Mouse (Mus musculus): Measurements from ENCODE around the gene Armc12. TPM values are rescaled to one million over a fixed set of nuclear protein-coding genes. Genes with fewer than 3 reads are reported as not detected.

Armc12 gene
- total and polyA plus RNA-seq, 3 experiments, result not detected

DNA sequence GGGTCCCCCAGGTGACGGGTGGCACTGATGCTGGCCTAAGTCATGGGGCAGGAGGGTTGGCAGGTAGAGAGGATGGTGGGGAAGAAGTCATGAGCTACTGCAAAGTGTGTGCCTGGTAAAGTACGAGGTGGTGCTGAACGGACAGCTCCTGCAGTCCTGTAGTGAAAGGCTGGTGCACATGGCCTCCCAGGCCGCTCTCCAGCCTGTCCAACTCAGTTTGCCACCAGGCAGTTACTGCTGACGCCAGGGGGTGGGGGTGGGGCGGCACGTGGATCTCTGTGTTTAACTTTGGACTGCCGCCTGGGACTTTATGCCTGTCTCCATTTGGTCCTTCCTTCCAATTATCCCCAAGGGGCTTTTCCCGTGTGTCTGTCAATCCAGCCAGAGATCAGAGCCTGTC, 49.8 kb downstream of the Armc12 start:
- H3K4me3 ChIP-seq (ENCODE audit: low read depth, low read length), result no peak overlapping the region
- H3K36me3 ChIP-seq (replicated peaks), result peaks cover 3% of the 10 kb centered on the region
- H3K4me1 ChIP-seq (ENCODE audit: insufficient read depth, low read depth, low read length), result peaks cover 4% of the 10 kb centered on the region; the same call in 1 of the 2 replicates
- TF ChIP-seq CTCF (IDR thresholded peaks at IDR 0.05; ENCODE audit: low read depth, low read length) (no peak), GATA1 (IDR thresholded peaks at IDR 0.05; ENCODE audit: borderline replicate concordance, low read length) (no peak), TAL1 (conservative IDR thresholded peaks at IDR 0.05; ENCODE audit: low read depth, low read length) (no peak), GATA2 (IDR thresholded peaks at IDR 0.05; ENCODE audit: borderline replicate concordance, low read depth, low read length) (no peak), POLR2AphosphoS5 (IDR thresholded peaks at IDR 0.05; ENCODE audit: insufficient replicate concordance, low read depth, low read length) (no peak)
- H3K9me3 ChIP-seq (replicated peaks), result no peaks in the 10 kb centered on the region
- peaks cover 9% of the 10 kb centered on the region; the same call in 1 of the 2 replicates for H3K27me3 ChIP-seq (ENCODE audit: insufficient read depth, low read length)
- DNase-seq (ENCODE audit: low spot score) (peak; percentile 69), ATAC-seq (ENCODE audit: extremely low read depth, insufficient number of reproducible peaks, low FRiP score, poor library complexity, severe bottlenecking) (no peak; the same call in 1 of the 2 replicates)

DNA sequence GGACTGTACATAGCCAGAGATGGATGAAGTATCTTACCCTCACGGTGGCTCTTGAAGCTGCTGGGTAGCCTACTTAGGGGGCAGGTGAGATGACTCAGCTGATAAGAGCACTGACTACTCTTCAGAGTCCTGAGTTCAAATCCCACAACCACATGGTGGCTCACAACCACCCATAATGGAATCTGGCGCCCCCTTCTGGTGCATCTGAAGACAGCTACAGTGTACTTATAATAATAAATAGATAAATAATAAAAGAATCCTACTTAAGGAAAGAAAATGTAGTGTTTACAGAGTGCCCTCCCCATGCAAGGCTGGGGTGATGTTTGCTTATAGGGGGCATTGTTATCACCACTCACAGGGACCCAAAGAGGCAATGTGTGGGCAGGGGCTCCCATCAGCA, 50.5 kb downstream of the Armc12 start:
- Histone ChIP-seq H3K4me3 (ENCODE audit: low read depth, low read length) (no peak overlapping the region), H3K4me1 (ENCODE audit: insufficient read depth, low read depth, low read length) (no peaks in the 10 kb centered on the region), H3K27me3 (ENCODE audit: insufficient read depth, low read length) (peaks cover 3% of the 10 kb centered on the region; the same call in 1 of the 2 replicates), H3K36me3 (replicated peaks) (peaks cover 9% of the 10 kb centered on the region), H3K9me3 (replicated peaks) (no peaks in the 10 kb centered on the region)
- TF ChIP-seq POLR2AphosphoS5 (IDR thresholded peaks at IDR 0.05; ENCODE audit: insufficient replicate concordance, low read depth, low read length) (no peak), GATA1 (IDR thresholded peaks at IDR 0.05; ENCODE audit: borderline replicate concordance, low read length) (no peak), GATA2 (IDR thresholded peaks at IDR 0.05; ENCODE audit: borderline replicate concordance, low read depth, low read length) (no peak), CTCF (IDR thresholded peaks at IDR 0.05; ENCODE audit: low read depth, low read length) (no peak), TAL1 (conservative IDR thresholded peaks at IDR 0.05; ENCODE audit: low read depth, low read length) (no peak)
- no peak for DNase-seq (ENCODE audit: low spot score)
- no peak for ATAC-seq (ENCODE audit: extremely low read depth, insufficient number of reproducible peaks, low FRiP score, poor library complexity, severe bottlenecking)

DNA sequence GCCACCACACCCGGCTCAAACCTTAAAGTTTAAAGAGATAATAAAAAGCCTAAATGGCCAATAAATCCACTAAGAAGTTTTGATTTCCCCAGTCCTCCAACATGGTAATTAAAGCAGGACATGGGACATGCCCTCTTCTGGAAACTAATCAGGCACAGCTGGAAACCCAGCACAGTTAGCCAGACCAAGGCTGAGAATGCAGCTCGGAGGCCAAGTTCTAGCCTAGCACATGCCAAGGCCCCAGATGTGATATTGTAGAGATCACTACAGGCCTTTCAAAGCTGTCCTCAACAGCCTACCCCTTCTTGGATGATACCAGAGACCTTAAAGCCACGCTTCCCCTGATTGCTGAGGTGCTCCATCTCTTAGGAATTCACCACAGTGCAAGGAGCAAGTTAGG, 55.9 kb downstream of the Armc12 start:
- TF ChIP-seq TAL1 (conservative IDR thresholded peaks at IDR 0.05; ENCODE audit: low read depth, low read length) (no peak), GATA2 (IDR thresholded peaks at IDR 0.05; ENCODE audit: borderline replicate concordance, low read depth, low read length) (no peak), GATA1 (IDR thresholded peaks at IDR 0.05; ENCODE audit: borderline replicate concordance, low read length) (no peak), CTCF (IDR thresholded peaks at IDR 0.05; ENCODE audit: low read depth, low read length) (no peak), POLR2AphosphoS5 (IDR thresholded peaks at IDR 0.05; ENCODE audit: insufficient replicate concordance, low read depth, low read length) (no peak)

DNA sequence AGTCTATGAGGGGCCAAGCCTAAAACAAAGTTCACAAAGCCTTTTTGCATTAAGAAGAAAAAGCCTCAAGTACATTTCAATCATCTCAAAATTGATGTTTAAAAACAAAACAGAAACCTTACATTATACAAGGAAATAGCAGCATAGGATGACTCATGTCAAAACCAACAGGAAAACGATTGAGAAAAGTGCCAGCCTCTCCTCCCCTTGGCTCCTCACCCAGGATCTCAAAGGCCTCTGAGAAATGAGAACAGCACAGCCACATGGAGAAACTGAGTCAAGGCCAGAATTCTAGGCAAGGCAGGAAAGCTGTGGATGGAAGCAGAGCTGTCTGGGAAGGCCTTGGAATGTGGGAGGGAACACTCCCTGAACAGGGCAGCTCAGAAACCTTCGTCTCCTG, 58.0 kb downstream of the Armc12 start:
- TF ChIP-seq CTCF (IDR thresholded peaks at IDR 0.05; ENCODE audit: low read depth, low read length) (no peak), GATA1 (IDR thresholded peaks at IDR 0.05; ENCODE audit: borderline replicate concordance, low read length) (no peak), GATA2 (IDR thresholded peaks at IDR 0.05; ENCODE audit: borderline replicate concordance, low read depth, low read length) (no peak), TAL1 (conservative IDR thresholded peaks at IDR 0.05; ENCODE audit: low read depth, low read length) (no peak), POLR2AphosphoS5 (IDR thresholded peaks at IDR 0.05; ENCODE audit: insufficient replicate concordance, low read depth, low read length) (no peak)
- Histone ChIP-seq H3K27me3 (ENCODE audit: insufficient read depth, low read length) (no peaks in the 10 kb centered on the region), H3K4me3 (ENCODE audit: low read depth, low read length) (no peak overlapping the region), H3K9me3 (replicated peaks) (no peaks in the 10 kb centered on the region), H3K36me3 (replicated peaks) (peaks cover 79% of the 10 kb centered on the region), H3K4me1 (ENCODE audit: insufficient read depth, low read depth, low read length) (peaks cover 10% of the 10 kb centered on the region)
- DNase-seq (ENCODE audit: low spot score), result no peak
- no peak for ATAC-seq (ENCODE audit: extremely low read depth, insufficient number of reproducible peaks, low FRiP score, poor library complexity, severe bottlenecking)

More for the DNA sequence above, 55.9 kb downstream of the Armc12 start:
- ATAC-seq (ENCODE audit: extremely low read depth, insufficient number of reproducible peaks, low FRiP score, poor library complexity, severe bottlenecking) (no peak), DNase-seq (ENCODE audit: low spot score) (no peak)
- peaks cover 58% of the 10 kb centered on the region for H3K36me3 ChIP-seq (replicated peaks)
- no peaks in the 10 kb centered on the region for H3K27me3 ChIP-seq (ENCODE audit: insufficient read depth, low read length)
- peaks cover 3% of the 10 kb centered on the region; the same call in 1 of the 2 replicates for H3K4me1 ChIP-seq (ENCODE audit: insufficient read depth, low read depth, low read length)
- H3K9me3 ChIP-seq (replicated peaks), result no peaks in the 10 kb centered on the region
- H3K4me3 ChIP-seq (ENCODE audit: low read depth, low read length), result no peak overlapping the region

Other genes with a start within 250 kb of the Armc12 start
- gene Fance, start 217.3 kb upstream of the Armc12 start, total RNA-seq (2014; fragmentation: Nextera tagmentation), result 33.9 and 34.5 TPM in 2 replicates
- gene Fance, start 217.3 kb upstream of the Armc12 start, total RNA-seq (2017), result 50.1 and 50.7 TPM in 2 replicates
- 79.0 and 80.0 TPM in 2 replicates for gene Fance, start 217.3 kb upstream of the Armc12 start, polyA plus RNA-seq (2012)
- gene Rpl10a, start 202.3 kb upstream of the Armc12 start, total RNA-seq (2014; fragmentation: Nextera tagmentation), result 2,842 and 3,361 TPM in 2 replicates
- gene Rpl10a, start 202.3 kb upstream of the Armc12 start, total RNA-seq (2017), result 987 and 1,219 TPM in 2 replicates
- gene Rpl10a, start 202.3 kb upstream of the Armc12 start, polyA plus RNA-seq (2012), result 7,805 and 8,433 TPM in 2 replicates
- 0.90 TPM in 1 of 2 replicates, not detected in the other for gene Tead3, start 180.0 kb upstream of the Armc12 start, total RNA-seq (2014; fragmentation: Nextera tagmentation)
- gene Tead3, start 180.0 kb upstream of the Armc12 start, total RNA-seq (2017), result 0.06 and 0.22 TPM in 2 replicates
- 0.41 and 0.47 TPM in 2 replicates for gene Tead3, start 180.0 kb upstream of the Armc12 start, polyA plus RNA-seq (2012)
- gene Tulp1, start 165.6 kb upstream of the Armc12 start, total RNA-seq (2014; fragmentation: Nextera tagmentation), result not detected in 2 replicates
- 0.16 TPM in 1 of 2 replicates, not detected in the other for gene Tulp1, start 165.6 kb upstream of the Armc12 start, total RNA-seq (2017)
- 0.10 TPM in 1 of 2 replicates, not detected in the other for gene Tulp1, start 165.6 kb upstream of the Armc12 start, polyA plus RNA-seq (2012)
- 11.7 and 16.4 TPM in 2 replicates for gene Fkbp5, start 13.3 kb upstream of the Armc12 start, total RNA-seq (2014; fragmentation: Nextera tagmentation)
- 14.0 and 18.5 TPM in 2 replicates for gene Fkbp5, start 13.3 kb upstream of the Armc12 start, total RNA-seq (2017)
- gene Fkbp5, start 13.3 kb upstream of the Armc12 start, polyA plus RNA-seq (2012), result 36.6 and 41.4 TPM in 2 replicates
- gene Clpsl2, start 18.6 kb downstream of the Armc12 start, total RNA-seq (2014; fragmentation: Nextera tagmentation), result not detected in 2 replicates
- not detected in 2 replicates for gene Clpsl2, start 18.6 kb downstream of the Armc12 start, total RNA-seq (2017)
- not detected in 2 replicates for gene Clpsl2, start 18.6 kb downstream of the Armc12 start, polyA plus RNA-seq (2012)
- not detected in 2 replicates for gene Clps, start 30.0 kb downstream of the Armc12 start, total RNA-seq (2014; fragmentation: Nextera tagmentation)
- gene Clps, start 30.0 kb downstream of the Armc12 start, total RNA-seq (2017), result not detected in 2 replicates
- gene Clps, start 30.0 kb downstream of the Armc12 start, polyA plus RNA-seq (2012), result not detected in 2 replicates
- gene Lhfpl5, start 44.8 kb downstream of the Armc12 start, total RNA-seq (2014; fragmentation: Nextera tagmentation), result not detected in 2 replicates
- not detected in 2 replicates for gene Lhfpl5, start 44.8 kb downstream of the Armc12 start, total RNA-seq (2017)
- not detected in 2 replicates for gene Lhfpl5, start 44.8 kb downstream of the Armc12 start, polyA plus RNA-seq (2012)
- gene Srpk1, start 91.9 kb downstream of the Armc12 start, total RNA-seq (2014; fragmentation: Nextera tagmentation), result 158 and 193 TPM in 2 replicates
- 95.5 and 112 TPM in 2 replicates for gene Srpk1, start 91.9 kb downstream of the Armc12 start, total RNA-seq (2017)
- gene Srpk1, start 91.9 kb downstream of the Armc12 start, polyA plus RNA-seq (2012), result 81.6 and 95.9 TPM in 2 replicates
- gene Slc26a8, start 159.4 kb downstream of the Armc12 start, total RNA-seq (2014; fragmentation: Nextera tagmentation), result 2.5 and 3.2 TPM in 2 replicates
- 0.22 and 1.1 TPM in 2 replicates for gene Slc26a8, start 159.4 kb downstream of the Armc12 start, total RNA-seq (2017)
- 0.10 and 0.24 TPM in 2 replicates for gene Slc26a8, start 159.4 kb downstream of the Armc12 start, polyA plus RNA-seq (2012)
- gene Mapk14, start 160.5 kb downstream of the Armc12 start, total RNA-seq (2014; fragmentation: Nextera tagmentation), result 61.3 and 72.1 TPM in 2 replicates
- 67.4 and 73.2 TPM in 2 replicates for gene Mapk14, start 160.5 kb downstream of the Armc12 start, total RNA-seq (2017)
- gene Mapk14, start 160.5 kb downstream of the Armc12 start, polyA plus RNA-seq (2012), result 55.9 and 79.6 TPM in 2 replicates
- 5.0 and 5.6 TPM in 2 replicates for gene AC170998.1, start 195.3 kb downstream of the Armc12 start, total RNA-seq (2014; fragmentation: Nextera tagmentation)
- 1.3 and 2.8 TPM in 2 replicates for gene AC170998.1, start 195.3 kb downstream of the Armc12 start, total RNA-seq (2017)
- not detected in 2 replicates for gene AC170998.1, start 195.3 kb downstream of the Armc12 start, polyA plus RNA-seq (2012)
- not detected in 2 replicates for gene Mapk13, start 238.5 kb downstream of the Armc12 start, total RNA-seq (2014; fragmentation: Nextera tagmentation)
- gene Mapk13, start 238.5 kb downstream of the Armc12 start, total RNA-seq (2017), result 0.22 TPM in 1 of 2 replicates, not detected in the other
- gene Mapk13, start 238.5 kb downstream of the Armc12 start, polyA plus RNA-seq (2012), result not detected in 2 replicates